Comparison of ENCODE assay signal across 15 mouse cellular contexts in the genomic region with DNA sequence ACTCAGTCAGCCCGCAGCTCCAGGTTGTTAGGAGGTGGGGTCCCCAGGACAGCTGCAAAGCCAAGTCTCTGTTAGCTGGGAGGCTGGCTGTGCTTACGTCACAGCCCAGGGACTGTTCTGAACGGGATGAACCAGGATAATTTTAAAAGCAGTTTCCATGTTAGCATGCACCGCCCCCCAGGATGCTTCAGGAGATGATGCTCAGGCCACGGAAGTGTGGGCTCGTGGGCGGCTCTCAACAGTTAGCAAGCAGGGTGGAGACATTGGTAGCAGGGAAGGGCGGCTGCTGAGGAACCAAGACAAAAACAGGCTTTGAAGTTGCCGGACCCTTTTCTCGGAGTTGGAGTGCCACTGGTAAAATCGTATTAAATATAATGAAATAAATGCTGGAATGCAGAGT. TPM values are rescaled to one million over a fixed set of nuclear protein-coding genes. Genes with fewer than 3 reads are reported as not detected.
DNase-seq lines count a peak whose midpoint lies in the region; ATAC-seq lines count a peak whose summit lies in the region.
"Had no signal": no experiment of that assay in that cellular context is flagged by ENCODE, and none has a peak within 500 bp of the region (broad histone marks: within the 10 kb centered on the region; RNA-seq: fewer than 3 reads in every experiment).

No protein-coding gene starts in this region.

- 25% methylated on average over 11 of the region's 11 CpGs for WGBS in hindbrain, embryonic 10.5 days
- WGBS in hindbrain, embryonic 11.5 days, result 32% methylated on average over 11 of the region's 11 CpGs
- WGBS in limb, embryonic 10.5 days, result 58% methylated on average over 11 of the region's 11 CpGs

- no peak overlapping the region for H3K4me2 ChIP-seq in hindbrain, embryonic 11.5 days (replicated peaks; ENCODE audit: low read depth, low read length)
- H3K4me2 ChIP-seq: heart, embryonic 15.5 days had no signal

- peaks cover 11% of the 10 kb centered on the region for H3K36me3 ChIP-seq in hindbrain, embryonic 10.5 days
- H3K36me3 ChIP-seq in hindbrain, embryonic 11.5 days (ENCODE audit: control insufficient read depth, insufficient read depth, low read length), result no peaks in the 10 kb centered on the region
- peaks cover 35% of the 10 kb centered on the region for H3K36me3 ChIP-seq in limb, embryonic 10.5 days
- H3K36me3 ChIP-seq: heart, embryonic 15.5 days had no signal

- peak; percentile 41 for DNase-seq in hindbrain, embryonic 10.5 days (ENCODE audit: low spot score)
- no peak for DNase-seq in hindbrain, embryonic 11.5 days (ENCODE audit: low spot score)
- DNase-seq in brain, adult 2 months (ENCODE audit: low read depth, low spot score), result peak; percentile 89
- peak; percentile 63 to 73 for DNase-seq in frontal cortex, postnatal 14 days (ENCODE audit: low spot score in 2 of 2)
- no peak for DNase-seq in limb, embryonic 10.5 days (ENCODE audit: low spot score)
- no peak for DNase-seq in adrenal gland, adult 18-20 months (ENCODE audit: low spot score in 2 of 2)
- no peak for DNase-seq in adrenal gland, adult 8-10 months
- no peak for DNase-seq in retina, postnatal 1 day
- DNase-seq: cerebellum, postnatal 10 days; gastrocnemius, postnatal 14 days; lung, postnatal 10 days; midbrain, embryonic 14.5 days; thymus, postnatal 25 days had no signal

- H3K4me1 ChIP-seq in hindbrain, embryonic 10.5 days (replicated peaks), result peaks cover 61% of the 10 kb centered on the region
- H3K4me1 ChIP-seq in hindbrain, embryonic 11.5 days (replicated peaks; ENCODE audit: control insufficient read depth, insufficient read depth, low read length), result peaks cover 10% of the 10 kb centered on the region
- peaks cover 32% of the 10 kb centered on the region for H3K4me1 ChIP-seq in limb, embryonic 10.5 days

- peak overlapping the region; percentile 82 for H3K27ac ChIP-seq in hindbrain, embryonic 10.5 days
- H3K27ac ChIP-seq in hindbrain, embryonic 11.5 days (ENCODE audit: low read depth, low read length), result no peak overlapping the region; the same call in 1 of the 2 replicates
- H3K27ac ChIP-seq in limb, embryonic 10.5 days, result peak overlapping the region; percentile 7; the same call in 1 of the 2 replicates
- H3K27ac ChIP-seq: heart, embryonic 15.5 days had no signal

- no peak overlapping the region for H3K9ac ChIP-seq in hindbrain, embryonic 11.5 days (ENCODE audit: low read depth, low read length)
- H3K9ac ChIP-seq: heart, embryonic 15.5 days had no signal

- peaks cover 8% of the 10 kb centered on the region; the same call in 1 of the 2 replicates for H3K9me3 ChIP-seq in hindbrain, embryonic 10.5 days
- no peaks in the 10 kb centered on the region for H3K9me3 ChIP-seq in hindbrain, embryonic 11.5 days (ENCODE audit: control insufficient read depth, low read length)
- no peaks in the 10 kb centered on the region for H3K9me3 ChIP-seq in limb, embryonic 10.5 days (replicated peaks)
- H3K9me3 ChIP-seq: heart, embryonic 15.5 days had no signal

- no peak overlapping the region for H3K4me3 ChIP-seq in hindbrain, embryonic 10.5 days
- no peak overlapping the region for H3K4me3 ChIP-seq in hindbrain, embryonic 11.5 days (ENCODE audit: low read depth, low read length)
- no peak overlapping the region for H3K4me3 ChIP-seq in limb, embryonic 10.5 days
- H3K4me3 ChIP-seq: heart, embryonic 15.5 days had no signal

- no peaks in the 10 kb centered on the region for H3K27me3 ChIP-seq in hindbrain, embryonic 10.5 days (ENCODE audit: insufficient read depth, poor library complexity, severe bottlenecking)
- H3K27me3 ChIP-seq in hindbrain, embryonic 11.5 days (ENCODE audit: control insufficient read depth, insufficient read depth, low read length), result no peaks in the 10 kb centered on the region
- no peaks in the 10 kb centered on the region for H3K27me3 ChIP-seq in limb, embryonic 10.5 days (ENCODE audit: low read depth, poor library complexity, severe bottlenecking)
- H3K27me3 ChIP-seq: heart, embryonic 15.5 days had no signal

- ATAC-seq in hindbrain, embryonic 11.5 days (ENCODE audit: low FRiP score), result no peak

RNA-seq across cellular contexts. Expression of a gene that starts 45.0 kb away (rescaled TPM):
- polyA plus RNA-seq in hindbrain, embryonic 10.5 days (2016; fragmentation: Nextera tagmentation; extraction: Ambion mirVana), result 27.3 and 29.4 TPM in 2 replicates
- 23.1 and 26.9 TPM in 2 replicates for polyA plus RNA-seq in hindbrain, embryonic 11.5 days (2014; fragmentation: Nextera tagmentation; extraction: Ambion mirVana)
- 28.9 and 29.0 TPM in 2 replicates for polyA plus RNA-seq in limb, embryonic 10.5 days (2016; fragmentation: Nextera tagmentation; extraction: Ambion mirVana)
- 10 to 100 TPM; 36.9 to 38.7 TPM for total RNA-seq in adrenal gland, adult 18-20 months (2021)
- total RNA-seq in adrenal gland, adult 8-10 months (2022), result 10 to 100 TPM; 36.0 to 39.9 (median 38.2) TPM

RNA-seq across cellular contexts. Expression of a gene that starts 53.4 kb away (rescaled TPM):
- polyA plus RNA-seq in hindbrain, embryonic 10.5 days (2016; fragmentation: Nextera tagmentation; extraction: Ambion mirVana), result 9.1 and 10.7 TPM in 2 replicates
- 7.1 TPM in 2 replicates for polyA plus RNA-seq in hindbrain, embryonic 11.5 days (2014; fragmentation: Nextera tagmentation; extraction: Ambion mirVana)
- 11.1 and 13.1 TPM in 2 replicates for polyA plus RNA-seq in limb, embryonic 10.5 days (2016; fragmentation: Nextera tagmentation; extraction: Ambion mirVana)
- 1 to 10 TPM in 1 of 2 experiments, under 1 TPM in 1; 0.73 to 1.6 TPM for total RNA-seq in adrenal gland, adult 18-20 months (2021)
- total RNA-seq in adrenal gland, adult 8-10 months (2022), result 1 to 10 TPM in 3 of 4 experiments, under 1 TPM in 1; 0.92 to 2.6 (median 1.2) TPM
- total RNA-seq: liver, adult 2 months had no signal
- polyA plus RNA-seq: liver, adult 2 months had no signal

Comparison
In these comparisons a context has a peak if more than half of its experiments do, and no peak if none do; other contexts are left out.
1. DNase-seq: peak in hindbrain, embryonic 10.5 days (single experiment), brain, adult 2 months (single experiment) and frontal cortex, postnatal 14 days (2 of 2); none in hindbrain, embryonic 11.5 days (single experiment), limb, embryonic 10.5 days (single experiment), adrenal gland, adult 18-20 months (0 of 2), adrenal gland, adult 8-10 months (single experiment) and retina, postnatal 1 day (single experiment).